Mouse (Mus musculus): ENCODE measurements around the gene Fgf11. TPM values are rescaled to one million over a fixed set of nuclear protein-coding genes. Genes with fewer than 3 reads are reported as not detected.

Fgf11 gene
- polyA plus RNA-seq, 1 experiment from 2014 or later: 2.5 TPM

Other genes with a start within 250 kb of the Fgf11 start
- 15.2 and 19.0 TPM in 2 replicates for gene Efnb3, start 241.7 kb downstream of the Fgf11 start, polyA plus RNA-seq (2014; fragmentation: Nextera tagmentation; extraction: Ambion mirVana)
- gene Wrap53, start 221.6 kb downstream of the Fgf11 start, polyA plus RNA-seq (2014; fragmentation: Nextera tagmentation; extraction: Ambion mirVana): 20.3 and 22.9 TPM in 2 replicates
- 103 and 107 TPM in 2 replicates for gene Trp53, start 221.5 kb downstream of the Fgf11 start, polyA plus RNA-seq (2014; fragmentation: Nextera tagmentation; extraction: Ambion mirVana)
- 31.0 and 36.2 TPM in 2 replicates for gene Atp1b2, start 195.9 kb downstream of the Fgf11 start, polyA plus RNA-seq (2014; fragmentation: Nextera tagmentation; extraction: Ambion mirVana)
- 1.5 TPM in 1 of 2 replicates, not detected in the other for gene Shbg, start 184.0 kb downstream of the Fgf11 start, polyA plus RNA-seq (2014; fragmentation: Nextera tagmentation; extraction: Ambion mirVana)
- gene Sat2, start 179.8 kb downstream of the Fgf11 start, polyA plus RNA-seq (2014; fragmentation: Nextera tagmentation; extraction: Ambion mirVana): 15.2 and 16.4 TPM in 2 replicates
- 21.1 and 29.0 TPM in 2 replicates for gene Fxr2, start 168.9 kb downstream of the Fgf11 start, polyA plus RNA-seq (2014; fragmentation: Nextera tagmentation; extraction: Ambion mirVana)
- gene Sox15, start 146.5 kb downstream of the Fgf11 start, polyA plus RNA-seq (2014; fragmentation: Nextera tagmentation; extraction: Ambion mirVana): not detected in 2 replicates
- 16.5 and 35.1 TPM in 2 replicates for gene Mpdu1, start 139.2 kb downstream of the Fgf11 start, polyA plus RNA-seq (2014; fragmentation: Nextera tagmentation; extraction: Ambion mirVana)
- 4.2 and 4.7 TPM in 2 replicates for gene Cd68, start 135.7 kb downstream of the Fgf11 start, polyA plus RNA-seq (2014; fragmentation: Nextera tagmentation; extraction: Ambion mirVana)
- gene Eif4a1, start 129.4 kb downstream of the Fgf11 start, polyA plus RNA-seq (2014; fragmentation: Nextera tagmentation; extraction: Ambion mirVana): 530 and 592 TPM in 2 replicates
- gene Senp3, start 119.8 kb downstream of the Fgf11 start, polyA plus RNA-seq (2014; fragmentation: Nextera tagmentation; extraction: Ambion mirVana): 70.2 and 81.4 TPM in 2 replicates
- gene Tnfsf13, start 116.1 kb downstream of the Fgf11 start, polyA plus RNA-seq (2014; fragmentation: Nextera tagmentation; extraction: Ambion mirVana): 0.24 TPM in 1 of 2 replicates, not detected in the other
- gene Tnfsf12, start 106.0 kb downstream of the Fgf11 start, polyA plus RNA-seq (2014; fragmentation: Nextera tagmentation; extraction: Ambion mirVana): 4.4 TPM in 2 replicates
- gene Tnfsfm13, start 105.8 kb downstream of the Fgf11 start, polyA plus RNA-seq (2014; fragmentation: Nextera tagmentation; extraction: Ambion mirVana): 3.0 and 4.2 TPM in 2 replicates
- 29.0 and 36.7 TPM in 2 replicates for gene Polr2a, start 43.2 kb downstream of the Fgf11 start, polyA plus RNA-seq (2014; fragmentation: Nextera tagmentation; extraction: Ambion mirVana)
- gene Slc35g3, start 39.9 kb downstream of the Fgf11 start, polyA plus RNA-seq (2014; fragmentation: Nextera tagmentation; extraction: Ambion mirVana): 0.10 TPM in 1 of 2 replicates, not detected in the other
- 2.1 and 3.1 TPM in 2 replicates for gene Zbtb4, start 35.9 kb downstream of the Fgf11 start, polyA plus RNA-seq (2014; fragmentation: Nextera tagmentation; extraction: Ambion mirVana)
- gene Chrnb1, start 5.9 kb downstream of the Fgf11 start, polyA plus RNA-seq (2014; fragmentation: Nextera tagmentation; extraction: Ambion mirVana): 3.7 and 4.5 TPM in 2 replicates
- gene Tmem102, start 3.8 kb upstream of the Fgf11 start, polyA plus RNA-seq (2014; fragmentation: Nextera tagmentation; extraction: Ambion mirVana): 1.1 and 1.5 TPM in 2 replicates
- gene Gm39566, start 13.4 kb upstream of the Fgf11 start, polyA plus RNA-seq (2014; fragmentation: Nextera tagmentation; extraction: Ambion mirVana): not detected in 2 replicates
- not detected in 2 replicates for gene Spem2, start 16.6 kb upstream of the Fgf11 start, polyA plus RNA-seq (2014; fragmentation: Nextera tagmentation; extraction: Ambion mirVana)
- not detected in 2 replicates for gene Spem1, start 20.3 kb upstream of the Fgf11 start, polyA plus RNA-seq (2014; fragmentation: Nextera tagmentation; extraction: Ambion mirVana)
- 3.1 and 3.3 TPM in 2 replicates for gene Nlgn2, start 35.9 kb upstream of the Fgf11 start, polyA plus RNA-seq (2014; fragmentation: Nextera tagmentation; extraction: Ambion mirVana)
- 321 and 331 TPM in 2 replicates for gene Tmem256, start 36.7 kb upstream of the Fgf11 start, polyA plus RNA-seq (2014; fragmentation: Nextera tagmentation; extraction: Ambion mirVana)
- gene Plscr3, start 44.5 kb upstream of the Fgf11 start, polyA plus RNA-seq (2014; fragmentation: Nextera tagmentation; extraction: Ambion mirVana): 65.9 and 75.2 TPM in 2 replicates
- gene Tnk1, start 56.9 kb upstream of the Fgf11 start, polyA plus RNA-seq (2014; fragmentation: Nextera tagmentation; extraction: Ambion mirVana): 0.23 and 0.39 TPM in 2 replicates
- gene Tmem95, start 76.2 kb upstream of the Fgf11 start, polyA plus RNA-seq (2014; fragmentation: Nextera tagmentation; extraction: Ambion mirVana): not detected in 2 replicates
- 3.3 and 3.8 TPM in 2 replicates for gene Kctd11, start 79.5 kb upstream of the Fgf11 start, polyA plus RNA-seq (2014; fragmentation: Nextera tagmentation; extraction: Ambion mirVana)
- gene Acap1, start 93.7 kb upstream of the Fgf11 start, polyA plus RNA-seq (2014; fragmentation: Nextera tagmentation; extraction: Ambion mirVana): 7.2 and 8.1 TPM in 2 replicates
- 5.3 and 5.8 TPM in 2 replicates for gene 2810408A11Rik, start 99.1 kb upstream of the Fgf11 start, polyA plus RNA-seq (2014; fragmentation: Nextera tagmentation; extraction: Ambion mirVana)
- gene Neurl4, start 99.2 kb upstream of the Fgf11 start, polyA plus RNA-seq (2014; fragmentation: Nextera tagmentation; extraction: Ambion mirVana): 9.3 and 10.8 TPM in 2 replicates
- gene Gps2, start 112.0 kb upstream of the Fgf11 start, polyA plus RNA-seq (2014; fragmentation: Nextera tagmentation; extraction: Ambion mirVana): 53.2 and 62.2 TPM in 2 replicates
- 1,428 and 1,516 TPM in 2 replicates for gene Eif5a, start 120.1 kb upstream of the Fgf11 start, polyA plus RNA-seq (2014; fragmentation: Nextera tagmentation; extraction: Ambion mirVana)
- 1.5 and 4.3 TPM in 2 replicates for gene Ybx2, start 133.9 kb upstream of the Fgf11 start, polyA plus RNA-seq (2014; fragmentation: Nextera tagmentation; extraction: Ambion mirVana)
- gene Slc2a4, start 146.3 kb upstream of the Fgf11 start, polyA plus RNA-seq (2014; fragmentation: Nextera tagmentation; extraction: Ambion mirVana): 22.0 and 22.8 TPM in 2 replicates
- gene Cldn7, start 162.9 kb upstream of the Fgf11 start, polyA plus RNA-seq (2014; fragmentation: Nextera tagmentation; extraction: Ambion mirVana): 2.4 and 3.0 TPM in 2 replicates
- 20.3 and 22.2 TPM in 2 replicates for gene Ctdnep1, start 179.3 kb upstream of the Fgf11 start, polyA plus RNA-seq (2014; fragmentation: Nextera tagmentation; extraction: Ambion mirVana)
- gene Elp5, start 180.7 kb upstream of the Fgf11 start, polyA plus RNA-seq (2014; fragmentation: Nextera tagmentation; extraction: Ambion mirVana): 120 and 130 TPM in 2 replicates
- gene Gabarap, start 189.3 kb upstream of the Fgf11 start, polyA plus RNA-seq (2014; fragmentation: Nextera tagmentation; extraction: Ambion mirVana): 481 and 489 TPM in 2 replicates
- 27.3 and 29.9 TPM in 2 replicates for gene Phf23, start 193.9 kb upstream of the Fgf11 start, polyA plus RNA-seq (2014; fragmentation: Nextera tagmentation; extraction: Ambion mirVana)
- gene Dvl2, start 198.7 kb upstream of the Fgf11 start, polyA plus RNA-seq (2014; fragmentation: Nextera tagmentation; extraction: Ambion mirVana): 18.6 and 18.9 TPM in 2 replicates
- 94.1 and 111 TPM in 2 replicates for gene Acadvl, start 213.6 kb upstream of the Fgf11 start, polyA plus RNA-seq (2014; fragmentation: Nextera tagmentation; extraction: Ambion mirVana)
- gene Dlg4, start 215.1 kb upstream of the Fgf11 start, polyA plus RNA-seq (2014; fragmentation: Nextera tagmentation; extraction: Ambion mirVana): 10.2 and 10.4 TPM in 2 replicates